Mouse (Mus musculus) thymus, postnatal 0 days (tissue): ENCODE measurements around the gene Olfr1015. TPM values are rescaled to one million over a fixed set of nuclear protein-coding genes. Genes with fewer than 3 reads are reported as not detected.

Experiments used
- DNase-seq: peaks from one replicate; pipeline ENCODE4 v3.0.0-alpha.2; 2015; ENCODE audit warnings: low spot score
- polyA plus RNA-seq: library from polyadenylated mRNA; unstranded; fragments of >200 nt; fragmentation: Nextera tagmentation; extraction: Ambion mirVana; gene quantifications from 2 replicates; pipeline ENCODE4 v1.2.1, GENCODE M21; 2015

The Olfr1015 gene
- polyA plus RNA-seq: not detected in 2 replicates

DNA sequence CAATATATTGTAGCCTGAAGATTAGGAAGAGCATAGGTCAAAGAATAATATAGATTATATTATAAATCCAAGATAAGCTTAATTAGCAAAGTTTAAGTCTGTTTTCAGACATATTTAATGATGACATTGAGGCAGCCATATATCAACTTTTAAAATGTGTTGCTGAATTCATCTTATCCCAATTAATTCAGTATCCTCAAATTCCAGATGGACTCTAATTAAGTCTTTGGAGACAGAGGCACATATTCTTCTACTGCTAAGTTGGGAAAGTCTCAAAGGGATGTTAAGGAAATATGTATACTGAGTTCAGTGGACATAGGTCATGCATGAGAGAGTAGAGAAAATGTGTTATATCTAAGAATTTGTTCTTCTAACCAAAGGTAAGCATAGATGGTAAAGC is at the start of gene Olfr1015:
TSS of gene Olfr1015 (plus strand) at position 301 of the 400 bp plus-strand sequence.
- no peak for DNase-seq

GRCm38 (mm10) chr2:85753822-85754221 is 28.0 kb upstream of the Olfr1015 start:
- DNase-seq: no peak

DNA sequence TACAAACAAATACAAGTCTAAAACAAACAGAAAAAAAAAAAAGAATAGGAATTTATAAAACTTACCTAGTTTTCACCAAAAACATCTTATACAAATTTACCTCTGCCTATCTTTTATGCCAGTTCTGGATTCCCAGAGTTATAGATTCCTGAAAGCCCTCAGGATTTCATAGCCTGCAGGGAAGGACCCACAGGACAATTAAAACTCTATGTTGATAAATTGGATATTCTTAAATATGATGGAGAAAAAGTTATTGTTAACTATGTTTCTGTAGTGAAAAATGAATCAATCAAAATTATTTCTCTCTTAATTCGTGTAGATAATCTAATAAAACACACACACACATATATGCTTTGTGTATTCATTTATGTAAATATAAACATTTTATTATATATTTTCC is 19.2 kb upstream of the Olfr1015 start, which contains the start of gene Olfr1012:
TSS of gene Olfr1012 (minus strand) at position 101 of the 400 bp plus-strand sequence.
- no peak for DNase-seq

GRCm38 (mm10) chr2:85766798-85767197 is 15.0 kb upstream of the Olfr1015 start, which contains the start of gene Olfr1013:
Gene Olfr1013, plus strand, starts transcription at chr2:85767098.
- DNase-seq: no peak

GRCm38 (mm10) chr2:85772413-85772812 is 9.4 kb upstream of the Olfr1015 start, which contains the start of gene Olfr1014:
Gene Olfr1014, plus strand, starts transcription at chr2:85772713.
- DNase-seq: no peak

DNA sequence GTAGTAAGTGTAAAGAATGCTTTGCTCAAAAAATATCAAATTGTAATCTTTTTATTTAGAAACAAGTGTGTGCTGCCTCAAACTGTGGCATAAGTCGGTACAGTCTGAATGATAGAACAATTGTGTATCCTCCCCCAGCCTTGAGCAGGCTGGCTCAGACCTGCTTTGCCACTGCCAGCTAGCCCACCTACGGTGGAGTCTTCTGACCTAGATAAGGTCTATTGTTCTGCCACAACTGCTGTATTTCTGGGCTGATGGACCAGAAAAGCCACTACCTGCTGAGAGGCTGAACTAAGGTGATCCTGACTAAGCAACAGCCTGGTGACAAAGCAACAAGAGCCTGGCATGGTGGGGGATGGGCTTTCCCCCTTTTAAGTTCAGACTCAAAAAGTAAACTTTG is 10.5 kb downstream of the Olfr1015 start:
- no peak for DNase-seq

GRCm38 (mm10) chr2:85802444-85802843 is 20.6 kb downstream of the Olfr1015 start, which contains the start of gene Olfr1016:
Gene Olfr1016, minus strand, starts transcription at chr2:85802544.
- DNase-seq: no peak

GRCm38 (mm10) chr2:85804501-85804900 is 22.7 kb downstream of the Olfr1015 start:
- no peak for DNase-seq

DNA sequence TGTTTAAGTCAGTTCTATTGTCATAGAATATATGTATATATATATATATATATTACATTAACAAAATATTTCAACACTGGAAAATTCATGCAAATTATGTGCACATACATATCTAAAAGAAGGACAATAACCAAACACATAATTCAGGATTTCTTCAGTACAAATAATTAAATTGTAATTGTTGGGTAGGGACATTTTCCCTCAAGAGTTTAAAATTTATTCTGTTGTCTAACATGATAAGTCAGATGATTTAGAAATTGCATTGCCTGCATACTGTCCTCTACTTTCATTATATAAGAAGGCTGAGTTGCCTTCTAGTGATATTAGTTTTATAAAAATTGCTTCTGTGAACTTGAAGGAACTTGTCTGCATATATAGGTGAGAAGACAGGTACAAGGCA is 36.4 kb downstream of the Olfr1015 start, which contains the start of gene Olfr1018:
TSS of gene Olfr1018 (plus strand) at position 301 of the 400 bp plus-strand sequence.
- DNase-seq: no peak

Other genes with a start within 250 kb of the Olfr1015 start
- not detected in 2 replicates for gene Olfr996, start 202.8 kb upstream of the Olfr1015 start, polyA plus RNA-seq
- gene Olfr998, start 193.1 kb upstream of the Olfr1015 start, polyA plus RNA-seq: not detected in 2 replicates
- gene Olfr1000, start 170.1 kb upstream of the Olfr1015 start, polyA plus RNA-seq: not detected in 2 replicates
- not detected in 2 replicates for gene Olfr1002, start 131.3 kb upstream of the Olfr1015 start, polyA plus RNA-seq
- gene Olfr154, start 117.6 kb upstream of the Olfr1015 start, polyA plus RNA-seq: not detected in 2 replicates
- gene Olfr1006, start 103.2 kb upstream of the Olfr1015 start, polyA plus RNA-seq: not detected in 2 replicates
- gene Olfr1008, start 92.6 kb upstream of the Olfr1015 start, polyA plus RNA-seq: not detected in 2 replicates
- not detected in 2 replicates for gene Olfr1009, start 66.6 kb upstream of the Olfr1015 start, polyA plus RNA-seq
- not detected in 2 replicates for gene Olfr1012, start 19.3 kb upstream of the Olfr1015 start, polyA plus RNA-seq
- not detected in 2 replicates for gene Olfr1013, start 14.9 kb upstream of the Olfr1015 start, polyA plus RNA-seq
- not detected in 2 replicates for gene Olfr1014, start 9.3 kb upstream of the Olfr1015 start, polyA plus RNA-seq
- not detected in 2 replicates for gene Olfr1016, start 20.5 kb downstream of the Olfr1015 start, polyA plus RNA-seq
- not detected in 2 replicates for gene Olfr1018, start 36.5 kb downstream of the Olfr1015 start, polyA plus RNA-seq
- gene Olfr1019, start 63.5 kb downstream of the Olfr1015 start, polyA plus RNA-seq: not detected in 2 replicates
- gene Olfr1020, start 65.0 kb downstream of the Olfr1015 start, polyA plus RNA-seq: not detected in 2 replicates
- not detected in 2 replicates for gene Olfr1022, start 86.6 kb downstream of the Olfr1015 start, polyA plus RNA-seq
- not detected in 2 replicates for gene Olfr1023, start 103.6 kb downstream of the Olfr1015 start, polyA plus RNA-seq
- gene Olfr1024, start 123.0 kb downstream of the Olfr1015 start, polyA plus RNA-seq: not detected in 2 replicates
- gene Olfr1025-ps1, start 133.2 kb downstream of the Olfr1015 start, polyA plus RNA-seq: not detected in 2 replicates
- gene Olfr1026, start 139.5 kb downstream of the Olfr1015 start, polyA plus RNA-seq: not detected in 2 replicates
- not detected in 2 replicates for gene Olfr1028, start 168.4 kb downstream of the Olfr1015 start, polyA plus RNA-seq
- not detected in 2 replicates for gene Olfr1029, start 191.9 kb downstream of the Olfr1015 start, polyA plus RNA-seq
- not detected in 2 replicates for gene Olfr1030, start 197.3 kb downstream of the Olfr1015 start, polyA plus RNA-seq
- not detected in 2 replicates for gene Olfr1031, start 208.3 kb downstream of the Olfr1015 start, polyA plus RNA-seq
- gene Olfr1032, start 223.5 kb downstream of the Olfr1015 start, polyA plus RNA-seq: not detected in 2 replicates
- gene Olfr1033, start 238.6 kb downstream of the Olfr1015 start, polyA plus RNA-seq: 1.7 and 2.3 TPM in 2 replicates